Mouse (Mus musculus) megakaryocyte-erythroid progenitor cell, adult 5-6 weeks (primary cell): ENCODE measurements around the gene Zcchc14. TPM values are rescaled to one million over a fixed set of nuclear protein-coding genes. Genes with fewer than 3 reads are reported as not detected.
"Not testable (repeated sequence)": the region's sequence is repeated elsewhere in the genome, so short reads cannot be mapped to it uniquely, and the experiment has no call there.

Source experiments
- ATAC-seq: replicated peaks from 2 replicates; pipeline ENCODE4 v1.8.0; 2016; ENCODE audit warnings: mild to moderate bottlenecking, inconsistent platforms; ENCODE audit not compliant: severe bottlenecking, poor library complexity, low FRiP score, low TSS enrichment
- total RNA-seq, 2 experiments: library from RNA; stranded (forward) in 1 of 2; stranded (reverse) in 1 of 2; fragments of 200-1000, 215-1000 nt in 1 of 2; fragments of >200 nt in 1 of 2; fragmentation: Nextera tagmentation in 1 of 2; gene quantifications; 2 replicates each; pipeline ENCODE4 v1.2.3; 2014 to 2017

Zcchc14 gene
- total RNA-seq, 2 experiments from 2014 or later = not detected

GRCm38 (mm10) chr8:121668553-121668952 is 15.9 kb upstream of the Zcchc14 start:
- ATAC-seq = no peak

GRCm38 (mm10) chr8:121667936-121668500 is 15.3 kb upstream of the Zcchc14 start:
- ATAC-seq = not testable (repeated sequence)

- ATAC-seq = no peak
Measured at GRCm38 (mm10) chr8:121665329-121665728, 12.6 kb upstream of the Zcchc14 start.

- no peak for ATAC-seq
Measured at GRCm38 (mm10) chr8:121663101-121663500, 10.4 kb upstream of the Zcchc14 start.

- ATAC-seq = no peak
Measured at GRCm38 (mm10) chr8:121661631-121662357, 9.1 kb upstream of the Zcchc14 start.

- ATAC-seq = no peak
Measured at GRCm38 (mm10) chr8:121660602-121661001, 7.9 kb upstream of the Zcchc14 start.

GRCm38 (mm10) chr8:121654966-121655494 is 2.3 kb upstream of the Zcchc14 start:
- no peak for ATAC-seq

- no peak for ATAC-seq
Measured at GRCm38 (mm10) chr8:121654131-121654530, 1.4 kb upstream of the Zcchc14 start.

- ATAC-seq = no peak
Measured at GRCm38 (mm10) chr8:121653340-121654019, 779 bp upstream of the Zcchc14 start.

GRCm38 (mm10) chr8:121651874-121652361 is 783 bp downstream of the Zcchc14 start:
- ATAC-seq = no peak

- no peak for ATAC-seq
Measured at GRCm38 (mm10) chr8:121651308-121651873, 1.3 kb downstream of the Zcchc14 start.

- ATAC-seq = no peak
Measured at GRCm38 (mm10) chr8:121650389-121651307, 2.1 kb downstream of the Zcchc14 start.

GRCm38 (mm10) chr8:121649904-121650303 is 2.8 kb downstream of the Zcchc14 start:
- no peak for ATAC-seq

GRCm38 (mm10) chr8:121649423-121649822 is 3.3 kb downstream of the Zcchc14 start:
- ATAC-seq = no peak

GRCm38 (mm10) chr8:121648451-121648850 is 4.2 kb downstream of the Zcchc14 start:
- no peak for ATAC-seq

- ATAC-seq = no peak
Measured at GRCm38 (mm10) chr8:121647511-121648215, 5.0 kb downstream of the Zcchc14 start.

- no peak for ATAC-seq
Measured at GRCm38 (mm10) chr8:121643384-121643783, 9.3 kb downstream of the Zcchc14 start.

- ATAC-seq = no peak
Measured at GRCm38 (mm10) chr8:121642804-121643203, 9.9 kb downstream of the Zcchc14 start.
